Mouse (Mus musculus): ENCODE measurements around the gene Krt8. TPM values are rescaled to one million over a fixed set of nuclear protein-coding genes. Genes with fewer than 3 reads are reported as not detected.
A peak's percentile ranks its signal among the peaks of the same experiment; 100 is the strongest.

The Krt8 gene
- polyA plus RNA-seq, 1 experiment, result not detected

DNA sequence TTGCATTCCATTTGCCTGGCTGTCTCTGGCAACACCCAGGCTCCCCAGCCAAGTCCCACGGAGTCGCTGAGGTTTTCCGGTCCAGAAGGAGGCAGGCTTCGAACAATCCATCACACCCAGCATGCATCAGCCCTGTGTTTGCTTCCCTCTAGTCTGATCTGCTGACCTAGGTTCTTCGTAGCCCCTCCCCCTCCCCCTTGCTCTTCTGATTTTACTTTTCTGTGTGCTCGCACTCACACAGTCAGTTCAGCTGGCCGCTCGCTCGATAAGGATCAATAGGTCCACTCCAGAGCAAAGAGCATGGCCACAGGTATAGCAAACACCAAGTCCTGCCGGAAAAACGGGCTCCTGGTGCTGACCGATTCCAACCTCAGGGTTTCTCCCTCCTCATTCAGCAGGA lies 22.1 kb upstream of the Krt8 start:
- Histone ChIP-seq H3K4me3 (replicated peaks) (peak overlapping the region; percentile 59), H3K4me1 (peaks cover 15% of the 10 kb centered on the region), H3K27me3 (replicated peaks) (peaks cover 82% of the 10 kb centered on the region), H3K9me3 (no peaks in the 10 kb centered on the region), H3K36me3 (replicated peaks; ENCODE audit: low read length) (no peaks in the 10 kb centered on the region)
- no peak for TF ChIP-seq FLI1 (IDR thresholded peaks at IDR 0.05; ENCODE audit: low read length)
- TF ChIP-seq GATA1 (IDR thresholded peaks at IDR 0.05; ENCODE audit: borderline replicate concordance, low read length), result no peak

DNA sequence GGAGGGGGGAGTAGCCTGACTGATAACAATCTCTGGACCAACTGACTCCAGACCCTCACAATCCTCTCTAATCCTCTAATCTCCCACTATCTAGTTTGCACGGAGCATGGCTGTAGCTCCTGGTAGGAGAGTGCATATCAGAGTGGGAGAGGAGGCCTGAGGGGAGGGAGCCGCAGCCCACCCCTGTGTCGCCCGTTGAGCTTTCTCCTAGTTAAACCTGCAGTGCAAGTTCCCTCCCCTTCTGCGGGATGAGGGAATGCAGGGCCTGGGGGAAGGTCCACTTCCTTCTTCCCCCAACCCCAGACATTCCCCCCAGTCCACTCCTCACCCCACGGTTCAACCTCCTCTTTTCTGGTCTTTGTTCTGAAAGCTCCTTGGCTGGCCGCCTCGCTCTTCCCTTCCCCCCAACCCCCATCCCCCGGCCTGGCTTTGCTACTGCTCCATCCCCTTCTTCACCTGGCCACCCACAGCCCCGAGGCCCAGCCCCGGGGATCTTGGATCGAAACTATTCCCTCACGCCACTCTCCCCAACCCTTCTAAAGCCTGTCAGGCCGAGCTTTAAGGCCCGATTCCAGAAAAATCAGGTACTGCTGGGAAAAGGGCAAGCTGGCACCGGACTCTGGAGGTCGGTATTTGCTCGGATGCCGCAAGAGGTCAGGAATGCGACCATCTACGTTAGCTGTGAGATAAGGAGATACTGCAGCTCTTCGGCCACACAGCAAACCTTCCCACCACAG lies 21.0 kb upstream of the Krt8 start:
- no peaks in the 10 kb centered on the region for H3K9me3 ChIP-seq
- H3K27me3 ChIP-seq (replicated peaks), result peaks cover 72% of the 10 kb centered on the region
- no peaks in the 10 kb centered on the region for H3K36me3 ChIP-seq (replicated peaks; ENCODE audit: low read length)
- H3K4me1 ChIP-seq, result peaks cover 15% of the 10 kb centered on the region
- TF ChIP-seq FLI1 (IDR thresholded peaks at IDR 0.05; ENCODE audit: low read length), result no peak
- TF ChIP-seq GATA1 (IDR thresholded peaks at IDR 0.05; ENCODE audit: borderline replicate concordance, low read length), result no peak
- peak overlapping the region; percentile 83 for H3K4me3 ChIP-seq (replicated peaks)

DNA sequence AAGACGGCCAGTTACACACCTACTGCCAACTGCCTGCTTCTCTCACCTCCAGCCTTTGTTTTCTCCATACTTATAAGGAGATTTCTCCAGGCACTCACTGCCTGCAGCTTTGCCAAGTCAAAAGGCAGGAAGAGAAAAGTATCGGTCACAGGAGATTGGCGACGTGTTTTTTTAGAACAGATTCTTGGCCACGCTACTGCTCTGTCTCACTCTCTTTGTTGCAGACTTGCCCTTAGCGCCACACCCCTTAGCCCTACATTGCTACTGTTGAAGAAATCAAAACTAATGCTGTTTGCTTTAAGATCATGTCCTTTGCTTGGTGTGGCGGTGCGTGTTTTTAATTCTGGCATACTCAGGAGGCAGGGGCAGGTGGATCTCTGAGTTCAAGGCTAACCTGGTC lies 19.6 kb upstream of the Krt8 start:
- no peaks in the 10 kb centered on the region for H3K36me3 ChIP-seq (replicated peaks; ENCODE audit: low read length)
- 0 out of 2 replicates have a peak, but pooled peaks cover 3% of the 10 kb centered on the region for H3K9me3 ChIP-seq
- peaks cover 64% of the 10 kb centered on the region for H3K27me3 ChIP-seq (replicated peaks)
- peaks cover 15% of the 10 kb centered on the region for H3K4me1 ChIP-seq
- TF ChIP-seq GATA1 (IDR thresholded peaks at IDR 0.05; ENCODE audit: borderline replicate concordance, low read length) (no peak), FLI1 (IDR thresholded peaks at IDR 0.05; ENCODE audit: low read length) (no peak)
- H3K4me3 ChIP-seq (replicated peaks), result no peak overlapping the region

DNA sequence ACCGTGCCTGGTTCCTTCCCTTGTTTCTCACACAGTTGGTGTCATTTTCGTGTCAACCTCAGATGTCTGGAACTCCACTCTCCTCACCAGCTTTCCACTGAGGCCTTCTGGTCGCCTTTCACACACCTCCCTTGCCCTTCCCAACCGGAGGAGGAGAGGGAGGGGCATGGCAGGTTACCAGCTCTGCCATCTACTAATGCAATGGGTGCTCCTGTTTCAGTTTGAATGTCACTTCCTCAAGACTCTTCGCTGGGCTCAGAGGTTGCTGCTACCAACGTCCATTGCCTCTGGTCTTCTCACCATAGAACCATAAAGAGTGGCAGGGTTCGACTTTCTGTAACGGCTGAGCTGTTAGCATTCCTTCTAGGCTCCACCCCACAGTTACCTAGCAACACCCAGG lies 18.2 kb upstream of the Krt8 start:
- Histone ChIP-seq H3K36me3 (replicated peaks; ENCODE audit: low read length) (no peaks in the 10 kb centered on the region), H3K27me3 (replicated peaks) (peaks cover 53% of the 10 kb centered on the region), H3K4me1 (peaks cover 15% of the 10 kb centered on the region), H3K4me3 (replicated peaks) (no peak overlapping the region), H3K9me3 (0 out of 2 replicates have a peak, but pooled peaks cover 3% of the 10 kb centered on the region)
- no peak for TF ChIP-seq GATA1 (IDR thresholded peaks at IDR 0.05; ENCODE audit: borderline replicate concordance, low read length)

DNA sequence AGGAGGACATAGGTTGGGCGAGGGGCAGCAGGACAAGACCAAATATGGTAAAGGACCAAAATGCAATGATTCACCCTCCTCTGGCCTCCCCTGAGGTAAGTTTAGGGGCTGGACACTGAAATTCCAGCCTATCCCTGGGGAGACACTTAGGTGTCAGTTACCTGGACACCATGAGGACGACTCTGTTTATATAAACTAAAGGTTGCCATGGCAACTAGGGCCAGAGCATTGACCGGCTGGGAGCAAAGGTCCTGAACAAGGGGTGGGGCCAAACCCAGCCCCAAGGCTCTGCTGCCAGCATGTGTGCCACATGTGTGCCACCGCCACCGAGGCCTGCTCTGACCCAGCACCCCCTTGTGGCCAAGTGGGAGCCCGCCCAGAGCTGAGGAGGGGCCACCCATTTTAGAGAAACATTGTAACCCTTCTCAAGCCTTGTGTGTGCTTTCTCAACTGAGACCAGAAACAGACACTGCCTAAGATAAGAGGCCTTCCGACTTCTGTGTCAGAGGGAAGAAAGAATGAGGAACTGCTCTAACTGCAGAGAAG lies 13.7 kb upstream of the Krt8 start:
- no peak overlapping the region for H3K4me3 ChIP-seq (replicated peaks)
- TF ChIP-seq GATA1 (IDR thresholded peaks at IDR 0.05; ENCODE audit: borderline replicate concordance, low read length) (no peak), FLI1 (IDR thresholded peaks at IDR 0.05; ENCODE audit: low read length) (no peak)

DNA sequence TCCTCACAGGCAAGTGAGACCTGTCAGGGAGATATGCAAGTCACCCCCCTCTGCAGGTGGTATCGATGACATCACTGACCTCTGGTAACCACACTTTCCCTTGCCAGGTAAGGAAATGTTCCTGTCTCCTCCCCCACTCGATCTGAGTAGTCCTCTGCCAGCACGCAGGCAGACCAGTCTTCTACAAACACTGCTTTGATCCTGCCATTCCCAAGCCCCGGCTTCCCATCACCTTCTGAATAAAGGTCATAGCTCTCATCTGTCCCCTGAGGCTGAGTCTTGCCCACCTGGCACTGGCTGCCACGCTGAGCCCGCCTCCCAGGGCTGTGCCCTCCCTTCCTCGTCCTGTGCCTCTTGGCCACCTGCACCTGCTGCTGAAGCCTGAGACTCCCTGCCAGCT lies 12.5 kb upstream of the Krt8 start:
- peaks cover 40% of the 10 kb centered on the region for H3K27me3 ChIP-seq (replicated peaks)
- H3K36me3 ChIP-seq (replicated peaks; ENCODE audit: low read length), result no peaks in the 10 kb centered on the region
- TF ChIP-seq FLI1 (IDR thresholded peaks at IDR 0.05; ENCODE audit: low read length) (no peak), GATA1 (IDR thresholded peaks at IDR 0.05; ENCODE audit: borderline replicate concordance, low read length) (no peak)
- H3K4me3 ChIP-seq (replicated peaks), result no peak overlapping the region
- peaks cover 5% of the 10 kb centered on the region for H3K4me1 ChIP-seq
- H3K9me3 ChIP-seq, result 0 out of 2 replicates have a peak, but pooled peaks cover 3% of the 10 kb centered on the region

More for the DNA sequence above, 13.7 kb upstream of the Krt8 start:
- 0 out of 2 replicates have a peak, but pooled peaks cover 3% of the 10 kb centered on the region for H3K9me3 ChIP-seq
- peaks cover 5% of the 10 kb centered on the region for H3K4me1 ChIP-seq
- H3K36me3 ChIP-seq (replicated peaks; ENCODE audit: low read length), result no peaks in the 10 kb centered on the region
- H3K27me3 ChIP-seq (replicated peaks), result peaks cover 38% of the 10 kb centered on the region

DNA sequence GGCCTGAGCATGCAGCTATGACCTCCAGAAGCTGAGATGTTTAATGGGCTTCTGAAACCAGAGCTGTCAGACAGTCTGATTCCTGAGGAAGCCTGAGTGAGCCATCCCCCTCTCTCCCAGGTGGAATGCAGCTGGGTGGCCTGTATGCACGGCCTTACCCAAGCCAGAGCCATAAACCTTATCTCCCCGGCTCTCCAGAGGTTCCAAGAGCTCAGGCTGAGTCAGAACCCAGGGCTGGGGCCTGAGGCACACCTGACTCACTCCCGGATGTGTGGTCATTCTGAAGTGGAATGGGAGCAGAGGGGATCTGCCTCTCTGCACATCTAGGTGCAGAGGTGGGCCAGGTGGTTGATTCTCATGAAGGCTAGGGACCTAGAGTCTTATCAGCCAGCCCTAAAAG lies 11.8 kb upstream of the Krt8 start:
- Histone ChIP-seq H3K4me1 (peaks cover 5% of the 10 kb centered on the region), H3K4me3 (replicated peaks) (no peak overlapping the region), H3K27me3 (replicated peaks) (peaks cover 45% of the 10 kb centered on the region), H3K9me3 (0 out of 2 replicates have a peak, but pooled peaks cover 3% of the 10 kb centered on the region), H3K36me3 (replicated peaks; ENCODE audit: low read length) (no peaks in the 10 kb centered on the region)
- TF ChIP-seq FLI1 (IDR thresholded peaks at IDR 0.05; ENCODE audit: low read length) (no peak), GATA1 (IDR thresholded peaks at IDR 0.05; ENCODE audit: borderline replicate concordance, low read length) (no peak)

DNA sequence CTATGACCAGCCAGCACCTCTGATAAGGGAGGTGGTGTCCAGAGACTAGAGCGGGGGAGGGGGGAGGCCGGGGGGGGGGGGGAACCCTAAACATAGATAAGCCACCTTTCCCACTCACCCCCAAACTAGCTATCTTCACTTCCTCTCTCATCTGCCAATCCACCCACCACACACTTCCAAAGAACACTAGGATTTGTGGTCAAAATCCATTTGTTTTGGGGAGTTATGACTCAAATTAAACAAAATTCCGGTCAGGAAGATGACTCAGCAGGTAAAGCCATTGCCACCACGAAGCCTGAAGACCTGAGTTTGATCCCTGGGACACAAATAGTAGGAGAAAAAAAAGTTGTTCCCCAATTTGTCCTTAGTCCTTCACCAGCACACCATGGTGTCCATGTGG lies 10.6 kb upstream of the Krt8 start:
- Histone ChIP-seq H3K9me3 (0 out of 2 replicates have a peak, but pooled peaks cover 3% of the 10 kb centered on the region), H3K36me3 (replicated peaks; ENCODE audit: low read length) (no peaks in the 10 kb centered on the region), H3K27me3 (replicated peaks) (peaks cover 52% of the 10 kb centered on the region), H3K4me1 (peaks cover 5% of the 10 kb centered on the region), H3K4me3 (replicated peaks) (no peak overlapping the region)
- TF ChIP-seq GATA1 (IDR thresholded peaks at IDR 0.05; ENCODE audit: borderline replicate concordance, low read length), result no peak
- no peak for TF ChIP-seq FLI1 (IDR thresholded peaks at IDR 0.05; ENCODE audit: low read length)

DNA sequence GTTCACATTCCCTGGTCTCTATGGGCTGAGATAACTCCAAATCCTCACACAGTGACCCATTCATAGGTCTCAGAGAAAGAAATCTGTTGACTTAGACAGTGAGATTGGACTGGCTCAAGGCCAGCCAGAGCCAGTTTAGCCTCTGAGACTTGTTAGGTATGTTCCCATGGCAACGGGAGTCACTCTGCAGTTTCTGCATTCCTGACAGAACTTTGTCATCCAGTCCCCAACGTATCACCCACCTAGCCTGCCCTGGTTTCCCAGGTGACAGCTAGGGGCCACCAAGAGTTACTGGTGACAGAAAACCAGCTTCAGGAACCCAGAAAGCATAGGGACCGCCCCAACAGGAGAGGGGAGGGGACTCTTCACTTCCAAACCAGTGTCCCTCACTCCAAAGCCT lies 9.4 kb upstream of the Krt8 start:
- H3K27me3 ChIP-seq (replicated peaks), result peaks cover 59% of the 10 kb centered on the region
- H3K4me3 ChIP-seq (replicated peaks), result no peak overlapping the region
- peaks cover 5% of the 10 kb centered on the region for H3K4me1 ChIP-seq
- no peaks in the 10 kb centered on the region for H3K36me3 ChIP-seq (replicated peaks; ENCODE audit: low read length)
- H3K9me3 ChIP-seq, result no peaks in the 10 kb centered on the region
- no peak for TF ChIP-seq FLI1 (IDR thresholded peaks at IDR 0.05; ENCODE audit: low read length)
- no peak for TF ChIP-seq GATA1 (IDR thresholded peaks at IDR 0.05; ENCODE audit: borderline replicate concordance, low read length)

DNA sequence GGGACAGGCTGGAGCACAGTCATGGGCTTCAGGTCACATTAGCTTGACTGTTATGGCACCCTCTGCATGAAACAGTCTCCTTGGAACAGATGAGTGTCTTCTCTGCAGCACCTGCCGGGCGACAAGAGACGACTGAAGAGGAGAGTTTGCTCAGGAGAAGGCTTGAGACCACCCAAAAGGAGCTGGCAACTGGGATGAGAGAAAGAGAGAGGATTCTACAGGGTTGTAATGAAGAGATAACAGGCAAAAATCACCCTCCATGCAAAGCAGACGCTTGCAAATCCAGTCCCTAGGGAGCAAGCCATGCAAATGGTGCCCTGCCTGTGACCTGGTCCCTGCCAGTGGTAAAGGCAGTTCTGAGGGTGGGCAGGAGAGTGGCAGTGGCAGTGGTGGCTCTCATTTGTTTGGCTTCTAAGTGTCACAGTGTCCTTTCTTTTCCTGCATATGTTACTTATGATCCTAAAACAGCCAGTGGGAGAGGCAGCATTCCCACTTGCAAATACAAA lies 8.0 kb upstream of the Krt8 start:
- TF ChIP-seq FLI1 (IDR thresholded peaks at IDR 0.05; ENCODE audit: low read length), result no peak
- TF ChIP-seq GATA1 (IDR thresholded peaks at IDR 0.05; ENCODE audit: borderline replicate concordance, low read length), result no peak
- Histone ChIP-seq H3K4me1 (no peaks in the 10 kb centered on the region; the same call in 1 of the 2 replicates), H3K4me3 (replicated peaks) (no peak overlapping the region), H3K36me3 (replicated peaks; ENCODE audit: low read length) (no peaks in the 10 kb centered on the region), H3K27me3 (replicated peaks) (peaks cover 72% of the 10 kb centered on the region), H3K9me3 (no peaks in the 10 kb centered on the region)

All from megakaryocyte, embryonic 14.5 days (primary cell).